Mouse (Mus musculus) kidney, postnatal 10 days (tissue): ENCODE measurements around the gene Dmrta1.
"Not testable (repeated sequence)": the region's sequence is repeated elsewhere in the genome, so short reads cannot be mapped to it uniquely, and the experiment has no call there.

Experiments used
- DNase-seq: peaks from one replicate; pipeline ENCODE4 v3.0.0; 2021; ENCODE audit warnings: mixed read lengths

Dmrta1 gene

GRCm38 (mm10) chr4:89679195-89679594 is at the start of gene Dmrta1:
Dmrta1 (plus strand) TSS chr4:89679436.
- no peak for DNase-seq

- DNase-seq, result no peak
Observed at GRCm38 (mm10) chr4:89630374-89631079, 48.7 kb upstream of the Dmrta1 start.

DNA sequence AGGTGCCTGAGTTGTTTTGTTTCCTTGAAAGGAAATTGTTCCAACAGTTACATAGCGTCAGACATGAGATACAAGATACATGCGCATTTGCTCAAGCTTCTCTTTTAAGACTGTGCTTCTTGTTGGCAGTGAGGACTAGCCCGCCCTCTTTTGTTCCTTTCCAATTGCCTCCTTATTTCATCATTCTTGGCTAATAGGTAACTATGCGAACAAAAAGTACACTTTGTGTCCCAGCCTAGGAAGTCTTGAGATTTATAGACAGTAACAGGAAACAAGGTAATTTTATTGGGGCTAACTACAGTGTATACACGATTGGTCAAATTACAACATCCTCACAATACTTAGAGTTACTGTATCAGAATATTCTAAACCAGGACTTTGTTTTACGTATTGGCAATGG is 47.7 kb upstream of the Dmrta1 start:
- DNase-seq, result no peak

DNA sequence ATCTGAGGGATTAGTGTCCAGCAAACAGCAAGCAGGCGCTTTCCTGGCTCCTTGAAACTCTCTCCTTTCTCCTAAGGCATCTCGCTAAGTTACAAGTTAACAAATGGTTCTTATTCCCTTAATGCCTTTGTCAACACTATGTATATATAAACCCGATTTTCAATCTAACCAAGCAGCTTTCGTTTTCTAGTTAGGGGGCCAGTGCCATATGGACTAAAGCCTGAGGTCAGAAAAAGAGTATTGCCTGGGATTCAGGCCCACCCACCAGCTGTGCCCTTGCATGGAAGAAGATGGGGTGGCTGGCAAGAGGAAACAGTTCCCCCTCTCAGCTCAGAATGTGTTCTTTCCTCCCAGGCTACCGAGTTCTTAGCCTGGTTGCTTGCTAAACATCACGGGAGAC is 40.6 kb upstream of the Dmrta1 start:
- DNase-seq, result no peak

DNA sequence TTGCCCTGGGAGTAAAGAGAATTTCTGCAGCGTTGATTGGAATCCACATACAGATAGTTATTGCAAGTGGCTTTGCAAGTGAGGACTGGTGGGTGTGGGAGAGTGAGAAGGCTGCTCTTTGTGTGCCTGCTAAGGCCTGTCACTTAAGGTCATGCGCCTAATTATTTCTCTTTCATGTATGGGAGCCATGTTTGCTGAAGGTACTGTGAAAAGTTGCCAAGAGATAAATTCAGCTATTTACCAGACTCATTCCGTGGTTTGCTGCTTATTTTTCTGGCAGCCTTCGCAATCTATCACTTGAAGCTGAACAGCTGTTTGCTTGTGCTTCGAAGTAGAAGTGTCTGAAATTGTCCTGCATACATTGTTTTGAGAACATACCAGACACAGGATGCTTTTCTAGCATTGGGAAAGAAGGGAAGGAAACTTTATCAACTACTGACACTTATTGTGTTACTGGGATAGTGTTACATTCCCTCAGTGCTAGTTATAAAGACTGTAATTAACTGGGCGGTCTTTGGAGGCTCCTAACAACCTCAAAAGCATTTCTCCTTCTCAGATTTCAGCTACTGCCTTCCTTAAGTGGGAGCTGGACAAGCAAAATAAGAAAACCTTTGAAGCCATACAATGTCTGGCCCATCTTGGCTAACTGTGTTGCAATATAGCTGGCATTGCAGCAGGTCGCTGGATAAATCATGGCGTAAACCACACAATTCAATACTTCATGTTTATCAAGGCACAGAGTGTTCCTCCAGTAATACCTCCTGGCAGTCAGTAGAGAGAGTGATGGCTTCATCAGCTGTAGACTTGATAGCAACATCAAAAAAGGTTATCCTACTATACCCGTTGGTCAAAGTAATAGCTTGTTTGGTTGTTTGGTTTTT is 34.8 kb upstream of the Dmrta1 start:
- peak; percentile 7 for DNase-seq

GRCm38 (mm10) chr4:89650352-89651311 is 28.6 kb upstream of the Dmrta1 start:
- no peak for DNase-seq

GRCm38 (mm10) chr4:89651312-89651686 is 27.9 kb upstream of the Dmrta1 start:
- DNase-seq, result no peak

DNA sequence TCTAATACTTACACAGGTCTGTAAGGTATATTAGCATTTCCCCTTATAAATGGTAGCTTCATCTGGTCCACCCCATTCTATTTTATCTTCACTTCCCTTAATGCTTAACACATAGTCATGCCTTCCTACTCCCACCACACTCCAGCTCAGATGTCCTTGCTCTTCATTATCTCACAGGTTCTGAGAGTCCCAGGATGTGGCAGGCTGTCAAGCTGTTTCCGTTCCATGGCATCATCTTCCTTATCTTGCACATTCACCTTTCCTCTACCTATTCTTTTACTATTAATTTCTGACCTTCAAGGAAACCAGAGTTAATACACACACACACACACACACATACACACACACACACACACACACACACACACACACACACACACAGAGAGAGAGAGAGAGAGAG is 27.5 kb upstream of the Dmrta1 start:
- DNase-seq, result no peak

GRCm38 (mm10) chr4:89663406-89663805 is 15.8 kb upstream of the Dmrta1 start:
- DNase-seq, result no peak

- DNase-seq, result no peak
Observed at GRCm38 (mm10) chr4:89674711-89675110, 4.5 kb upstream of the Dmrta1 start.

DNA sequence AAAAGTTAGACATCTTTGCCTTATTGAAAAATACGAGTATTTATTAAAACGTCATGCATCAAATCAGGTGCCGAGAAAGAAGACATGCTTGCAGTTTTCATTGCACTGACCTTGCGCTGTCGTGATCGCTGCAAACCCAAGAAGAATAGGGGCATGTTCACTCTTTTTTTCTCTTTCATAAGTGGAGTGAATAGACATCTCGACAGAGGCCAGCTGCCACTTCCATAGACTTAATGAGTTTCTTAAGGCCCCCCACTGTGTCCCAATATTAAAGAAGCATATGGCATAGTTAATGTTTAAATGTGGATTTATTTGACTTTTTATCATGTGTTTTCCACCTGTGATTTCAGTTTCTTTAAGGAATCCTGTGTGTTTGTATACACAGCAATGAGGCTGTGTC is 1.3 kb upstream of the Dmrta1 start:
- DNase-seq, result no peak

GRCm38 (mm10) chr4:89678713-89679112 is 523 bp upstream of the Dmrta1 start:
- DNase-seq, result no peak

GRCm38 (mm10) chr4:89687961-89688803 is 8.9 kb downstream of the Dmrta1 start:
- DNase-seq, result peak; percentile 59

GRCm38 (mm10) chr4:89688804-89689497 is 9.7 kb downstream of the Dmrta1 start:
- no peak for DNase-seq

DNA sequence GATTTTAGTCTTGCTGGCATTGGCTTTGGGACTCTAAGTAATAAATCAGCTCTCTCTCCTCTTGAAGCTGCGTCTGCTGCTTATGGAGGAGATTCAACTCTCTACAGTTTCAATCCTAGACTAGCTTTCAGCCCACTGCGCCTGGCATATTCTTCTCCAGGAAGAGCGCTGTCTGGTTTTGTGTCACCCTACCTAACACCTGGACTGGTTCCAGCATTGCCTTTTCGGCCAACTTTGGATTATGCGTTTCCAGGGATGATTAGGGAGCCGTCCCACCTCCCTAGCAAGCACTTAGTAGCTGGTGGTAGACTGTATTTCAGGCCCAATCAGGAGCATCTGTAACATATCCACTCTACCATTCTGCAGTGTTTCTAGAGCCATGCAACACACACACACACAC is 12.7 kb downstream of the Dmrta1 start:
- DNase-seq, result no peak

DNA sequence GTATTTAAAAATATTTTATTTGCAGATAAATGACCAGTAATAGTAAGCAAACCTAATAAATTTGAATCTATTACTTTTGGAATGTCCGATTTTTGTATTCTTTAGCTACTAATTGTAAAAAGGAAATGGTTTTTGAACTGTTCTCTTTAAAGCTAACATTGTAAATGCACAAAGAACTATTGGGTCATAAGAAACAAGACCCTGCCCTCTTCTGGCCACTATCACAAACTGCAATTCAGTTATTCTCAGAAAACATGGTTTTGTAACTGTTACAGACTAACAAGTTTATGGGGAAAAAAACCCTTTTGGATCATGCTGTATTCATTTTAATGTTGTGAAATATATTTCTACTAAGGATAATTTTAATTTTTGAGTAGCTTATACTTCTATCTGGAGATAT is 13.5 kb downstream of the Dmrta1 start:
- DNase-seq, result no peak

DNA sequence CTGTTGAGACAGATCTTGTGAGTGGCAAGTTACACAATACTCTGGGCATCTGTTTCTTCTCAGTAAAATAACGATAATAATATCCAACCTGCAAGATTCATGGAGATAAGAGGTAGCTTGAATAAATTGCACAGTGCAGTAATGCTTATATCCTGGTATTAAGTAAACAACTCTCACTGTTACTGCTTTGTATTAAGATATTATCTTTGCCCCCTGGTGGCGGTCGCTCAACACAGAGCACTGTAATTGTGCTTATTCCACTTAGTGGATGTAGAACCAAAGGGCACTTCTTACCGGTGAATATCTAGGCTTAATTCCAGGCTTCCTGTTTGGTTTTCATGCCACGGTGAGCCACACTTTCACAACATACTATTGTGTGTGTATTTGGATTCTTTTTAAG is 16.4 kb downstream of the Dmrta1 start:
- DNase-seq, result peak; percentile 33

- DNase-seq, result no peak
Observed at GRCm38 (mm10) chr4:89697951-89698350, 18.7 kb downstream of the Dmrta1 start.

GRCm38 (mm10) chr4:89723526-89724190 is 44.4 kb downstream of the Dmrta1 start:
- DNase-seq, result not testable (repeated sequence)
